Mouse (Mus musculus) testis, adult 2 months (tissue): Measurements from ENCODE around the gene Hacl1.

Experiments used
- CTCF ChIP-seq: fragments of 200-500 bp; IDR thresholded peaks from 2 replicates; pipeline ENCODE4 v1.5.1; 2012; ENCODE audit warnings: low read depth, mild to moderate bottlenecking, inconsistent platforms, low read length, moderate library complexity; ENCODE audit not compliant: control insufficient read depth, insufficient read depth, insufficient replicate concordance
- POLR2A ChIP-seq: fragments of 200-500 bp; IDR thresholded peaks from 2 replicates; pipeline ENCODE4 v1.6.1; 2012; ENCODE audit warnings: low read depth, mild to moderate bottlenecking, inconsistent platforms, low read length, moderate library complexity; ENCODE audit not compliant: control insufficient read depth

DNA sequence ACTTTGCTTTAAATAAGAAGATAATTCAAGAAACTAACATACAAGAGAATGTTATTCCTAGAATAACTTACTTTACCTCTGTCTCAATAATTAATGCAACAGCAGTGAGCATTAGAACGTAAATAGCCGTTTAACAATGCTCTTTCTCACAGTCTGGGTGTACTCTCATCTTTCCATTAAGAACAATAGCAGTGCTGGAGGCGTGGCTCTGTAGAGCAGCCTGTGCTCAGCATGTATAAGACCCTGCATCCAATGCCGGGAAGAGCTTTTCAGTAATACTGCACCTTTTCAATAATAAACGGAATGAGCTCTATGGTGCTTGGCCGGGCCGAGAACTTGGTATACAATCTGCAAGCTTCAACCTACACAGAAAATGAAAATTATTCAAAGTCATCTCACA, 10.4 kb downstream of the Hacl1 start:
- TF ChIP-seq CTCF: no peak
- no peak for TF ChIP-seq POLR2A
